Mouse (Mus musculus) heart, embryonic 12.5 days (tissue): ENCODE measurements around the gene Usp4. TPM values are rescaled to one million over a fixed set of nuclear protein-coding genes. Genes with fewer than 3 reads are reported as not detected.
A peak's percentile ranks its signal among the peaks of the same experiment; 100 is the strongest.

ENCODE experiments used
- ATAC-seq: fragments of 200-750 bp; cut with Nextera tagmentation; 2 replicates; pipeline ENCODE4 v1.8.0; 2017; ENCODE audit warnings: moderate TSS enrichment, moderate library complexity; ENCODE audit not compliant: insufficient number of reproducible peaks, low FRiP score
- H3K27ac ChIP-seq: fragments of 300-500 bp; sonication (generic); 2 replicates; pipeline ENCODE4 v1.5.1; 2016; ENCODE audit warnings: mild to moderate bottlenecking, moderate library complexity; ENCODE audit not compliant: poor library complexity, severe bottlenecking
- H3K27me3 ChIP-seq: fragments of 300-500 bp; sonication (generic); replicated peaks from 2 replicates; pipeline ENCODE4 v1.6.1; 2016; ENCODE audit warnings: mild to moderate bottlenecking, moderate library complexity
- H3K36me3 ChIP-seq: fragments of 300-500 bp; sonication (generic); 2 replicates; pipeline ENCODE4 v1.6.1; 2016; ENCODE audit warnings: mild to moderate bottlenecking, moderate library complexity
- H3K4me1 ChIP-seq: fragments of 300-500 bp; sonication (generic); replicated peaks from 2 replicates; pipeline ENCODE4 v1.6.1; 2016; ENCODE audit warnings: mild to moderate bottlenecking
- H3K4me2 ChIP-seq: fragments of 300-500 bp; sonication (generic); 2 replicates; pipeline ENCODE4 v1.6.1; 2016; ENCODE audit warnings: mild to moderate bottlenecking, moderate library complexity
- H3K4me3 ChIP-seq: fragments of 300-500 bp; sonication (generic); 2 replicates; pipeline ENCODE4 v1.5.1; 2016; ENCODE audit warnings: mild to moderate bottlenecking
- H3K9ac ChIP-seq: fragments of 300-500 bp; sonication (generic); 2 replicates; pipeline ENCODE4 v1.6.1; 2016; ENCODE audit warnings: mild to moderate bottlenecking, moderate library complexity
- H3K9me3 ChIP-seq: fragments of 300-500 bp; sonication (generic); replicated peaks from 2 replicates; pipeline ENCODE4 v1.6.1; 2016; ENCODE audit warnings: mild to moderate bottlenecking, moderate library complexity
- WGBS: fragments of 180-500 bp; shearing (Covaris S2); methylation state at CpG from one replicate; pipeline ENCODE4 v1.1.7; 2016; 5-methylcytosine and 5-hydroxymethylcytosine counted together
- polyA plus RNA-seq: library from polyadenylated mRNA; unstranded; fragments of >200 nt; fragmentation: Nextera tagmentation; extraction: Ambion mirVana; gene quantifications from 2 replicates; pipeline ENCODE4 v1.2.1, GENCODE M21; 2016

Gene Usp4
- 93.2 and 98.3 TPM in 2 replicates for polyA plus RNA-seq

GRCm38 (mm10) chr9:108347540-108348289 lies at the start of gene Usp4:
Gene Usp4 (plus strand): TSS chr9:108347853.
- ATAC-seq, result peak; percentile 96
- H3K4me2 ChIP-seq, result peak within 1 kb of the TSS; percentile 91
- WGBS, result under 1% methylated on average over 74 of the region's 75 CpGs
- H3K4me1 ChIP-seq, result peaks cover 21% of the 10 kb centered on the region
- peaks cover 32% of the 10 kb centered on the region for H3K36me3 ChIP-seq
- no peaks in the 10 kb centered on the region for H3K27me3 ChIP-seq
- peak within 1 kb of the TSS; percentile 94 for H3K27ac ChIP-seq
- peak within 1 kb of the TSS; percentile 87 for H3K9ac ChIP-seq
- H3K4me3 ChIP-seq, result peak within 1 kb of the TSS; percentile 78
- H3K9me3 ChIP-seq, result no peaks in the 10 kb centered on the region

DNA sequence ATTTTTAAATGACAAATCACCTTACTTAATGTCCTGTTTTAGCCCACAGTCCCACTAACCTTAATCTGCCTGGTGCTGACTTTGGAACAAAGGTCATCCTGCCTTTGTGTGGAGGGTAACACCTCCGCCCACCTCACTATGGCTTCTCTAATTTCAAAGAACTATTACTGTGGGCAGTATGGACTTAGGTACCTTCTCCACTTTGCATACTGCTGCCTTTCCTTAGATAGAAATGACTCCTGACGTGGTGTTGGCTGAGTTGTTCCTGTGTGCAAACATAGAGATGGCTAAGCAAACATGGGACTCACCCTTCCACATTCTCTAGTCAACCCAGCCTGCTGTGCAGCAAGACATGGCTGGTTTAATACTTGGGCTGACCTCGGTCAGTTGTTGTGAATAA lies 45.8 kb upstream of the Usp4 start:
- Histone ChIP-seq H3K4me1 (peaks cover 22% of the 10 kb centered on the region), H3K4me3 (no peak overlapping the region), H3K27ac (no peak overlapping the region), H3K36me3 (peaks cover 42% of the 10 kb centered on the region), H3K9ac (no peak overlapping the region), H3K9me3 (no peaks in the 10 kb centered on the region), H3K4me2 (no peak overlapping the region), H3K27me3 (no peaks in the 10 kb centered on the region)
- WGBS, result 74% methylated on average over 3 of the region's 3 CpGs
- ATAC-seq, result no peak

GRCm38 (mm10) chr9:108304716-108305115 lies 42.9 kb upstream of the Usp4 start:
- Histone ChIP-seq H3K27ac (peak overlapping the region; percentile 100), H3K9ac (peak overlapping the region; percentile 75), H3K27me3 (no peaks in the 10 kb centered on the region), H3K36me3 (peaks cover 37% of the 10 kb centered on the region), H3K4me1 (peaks cover 26% of the 10 kb centered on the region), H3K4me2 (peak overlapping the region; percentile 81), H3K9me3 (no peaks in the 10 kb centered on the region), H3K4me3 (peak overlapping the region; percentile 82)
- WGBS, result 25% methylated on average over 4 of the region's 4 CpGs
- ATAC-seq, result no peak

DNA sequence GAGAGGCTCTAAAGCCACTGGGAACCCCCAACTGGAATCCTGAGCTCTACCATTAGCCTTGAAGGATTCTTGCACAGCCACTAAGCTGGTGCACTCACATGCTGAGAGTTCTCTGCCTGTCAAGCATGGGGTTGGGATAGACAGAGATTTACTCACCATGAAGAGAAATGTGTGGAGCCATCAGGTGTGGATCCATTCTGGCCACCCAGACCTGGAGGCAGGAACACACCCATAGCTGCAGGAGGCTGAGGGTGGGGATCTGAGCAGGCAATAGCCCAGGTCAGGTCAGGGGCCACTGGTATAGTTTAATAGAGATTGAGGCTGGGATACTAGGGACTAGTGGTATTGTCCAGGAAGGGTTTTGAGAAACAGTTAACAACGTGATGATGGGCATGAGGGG lies 42.5 kb upstream of the Usp4 start:
- no peaks in the 10 kb centered on the region for H3K27me3 ChIP-seq
- H3K36me3 ChIP-seq, result peaks cover 37% of the 10 kb centered on the region
- H3K9ac ChIP-seq, result peak overlapping the region; percentile 75
- H3K4me2 ChIP-seq, result peak overlapping the region; percentile 81
- H3K4me1 ChIP-seq, result peaks cover 30% of the 10 kb centered on the region
- peak overlapping the region; percentile 82 for H3K4me3 ChIP-seq
- 0% methylated on average over 1 of the region's 1 CpGs for WGBS
- no peak for ATAC-seq
- no peaks in the 10 kb centered on the region for H3K9me3 ChIP-seq
- peak overlapping the region; percentile 100 for H3K27ac ChIP-seq

- peak within 1 kb of the TSS; percentile 81 for H3K4me2 ChIP-seq
- under 1% methylated on average over 74 of the region's 81 CpGs for WGBS
- no peaks in the 10 kb centered on the region for H3K9me3 ChIP-seq
- H3K27ac ChIP-seq, result peak within 1 kb of the TSS; percentile 100
- peak; percentile 95 for ATAC-seq
- H3K4me1 ChIP-seq, result peaks cover 34% of the 10 kb centered on the region
- H3K36me3 ChIP-seq, result peaks cover 31% of the 10 kb centered on the region
- H3K27me3 ChIP-seq, result no peaks in the 10 kb centered on the region
- peak within 1 kb of the TSS; percentile 82 for H3K4me3 ChIP-seq
- peak within 1 kb of the TSS; percentile 97 for H3K9ac ChIP-seq
Observed at GRCm38 (mm10) chr9:108305629-108306520, 41.8 kb upstream of the Usp4 start, which contains the start of the genes Rhoa and Tcta. Gene Rhoa (plus strand): TSS chr9:108306129. Gene Tcta (minus strand): TSS chr9:108306160.

- peak overlapping the region; percentile 100 for H3K27ac ChIP-seq
- under 1% methylated on average over 51 of the region's 51 CpGs for WGBS
- peaks cover 26% of the 10 kb centered on the region for H3K36me3 ChIP-seq
- peak overlapping the region; percentile 42 for H3K4me2 ChIP-seq
- H3K27me3 ChIP-seq, result no peaks in the 10 kb centered on the region
- ATAC-seq, result peak; percentile 86
- H3K9ac ChIP-seq, result peak overlapping the region; percentile 97
- peak overlapping the region; percentile 82 for H3K4me3 ChIP-seq
- H3K9me3 ChIP-seq, result no peaks in the 10 kb centered on the region
- H3K4me1 ChIP-seq, result peaks cover 39% of the 10 kb centered on the region
Observed at GRCm38 (mm10) chr9:108306571-108306980, 41.1 kb upstream of the Usp4 start.

DNA sequence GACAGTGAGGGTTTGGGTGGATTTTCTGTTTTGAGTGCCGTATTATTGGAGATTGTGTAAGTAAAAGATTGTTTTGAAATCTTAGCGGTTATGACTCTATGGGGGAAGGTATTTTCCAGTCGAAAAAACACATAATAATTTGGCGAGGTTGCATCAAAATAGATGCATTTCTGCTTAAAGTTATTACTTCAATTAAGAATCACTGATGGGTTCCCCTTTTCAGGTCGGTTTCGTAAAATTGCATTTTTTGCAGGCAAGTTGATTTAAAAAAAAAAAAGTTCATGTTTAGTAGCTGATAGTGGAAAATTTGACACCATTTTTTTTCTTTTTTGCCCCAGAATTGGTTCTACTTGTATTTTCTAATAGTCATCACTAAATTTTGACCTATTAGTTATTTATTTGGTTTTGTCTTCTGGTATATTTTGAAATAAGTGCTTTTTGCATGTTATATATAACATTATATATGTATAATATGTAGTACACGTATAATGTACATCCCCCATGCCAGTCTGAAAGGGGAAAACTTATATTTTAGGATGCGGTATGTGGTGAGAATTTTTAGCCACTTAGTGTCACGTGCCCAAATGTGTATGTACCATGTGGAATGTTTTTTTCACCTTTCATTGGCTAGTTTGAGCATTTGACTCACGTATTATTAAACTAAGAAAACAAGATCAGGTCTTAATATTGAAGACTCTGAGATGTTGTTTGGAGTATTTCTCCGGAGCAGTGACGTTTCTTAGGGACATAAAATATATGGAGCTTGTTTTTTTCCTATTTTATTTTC lies 40.4 kb upstream of the Usp4 start:
- H3K4me1 ChIP-seq, result peaks cover 42% of the 10 kb centered on the region
- no peaks in the 10 kb centered on the region for H3K27me3 ChIP-seq
- peak overlapping the region; percentile 100 for H3K27ac ChIP-seq
- peak overlapping the region; percentile 82 for H3K4me3 ChIP-seq
- peak overlapping the region; percentile 81 for H3K4me2 ChIP-seq
- peak overlapping the region; percentile 97 for H3K9ac ChIP-seq
- ATAC-seq, result no peak
- WGBS, result 11% methylated on average over 12 of the region's 12 CpGs
- H3K36me3 ChIP-seq, result peaks cover 21% of the 10 kb centered on the region
- H3K9me3 ChIP-seq, result no peaks in the 10 kb centered on the region

GRCm38 (mm10) chr9:108308141-108308540 lies 39.5 kb upstream of the Usp4 start:
- Histone ChIP-seq H3K27ac (0 out of 2 replicates have a peak overlapping the region, but pooled peaks have one; percentile 39), H3K9ac (peak overlapping the region; percentile 69), H3K4me3 (peak overlapping the region; percentile 82), H3K4me1 (peaks cover 42% of the 10 kb centered on the region), H3K27me3 (no peaks in the 10 kb centered on the region), H3K36me3 (peaks cover 12% of the 10 kb centered on the region), H3K9me3 (no peaks in the 10 kb centered on the region), H3K4me2 (peak overlapping the region; percentile 81)
- ATAC-seq, result no peak
- 12% methylated on average over 2 of the region's 2 CpGs for WGBS

DNA sequence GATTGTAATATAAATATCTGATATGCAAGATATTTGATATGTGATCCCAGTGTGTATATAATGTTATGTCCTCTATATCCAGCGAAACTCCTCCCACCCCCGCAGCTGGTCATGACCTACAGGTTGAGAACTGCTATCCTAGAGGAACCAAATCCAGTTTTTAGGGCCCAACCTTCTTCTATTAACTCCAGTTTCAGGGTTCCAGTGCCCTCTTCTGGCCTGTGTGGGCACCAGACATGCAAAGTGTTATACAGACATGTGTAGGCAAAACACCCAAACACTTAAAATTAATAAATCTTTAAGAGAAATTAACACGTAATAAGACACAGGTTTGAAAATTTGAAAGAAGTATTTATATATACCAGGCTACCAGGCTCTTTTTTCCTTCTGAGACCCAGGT lies 30.1 kb upstream of the Usp4 start:
- Histone ChIP-seq H3K27ac (no peak overlapping the region), H3K36me3 (peaks cover 46% of the 10 kb centered on the region), H3K4me1 (no peaks in the 10 kb centered on the region), H3K9me3 (no peaks in the 10 kb centered on the region), H3K27me3 (no peaks in the 10 kb centered on the region), H3K4me2 (no peak overlapping the region), H3K9ac (no peak overlapping the region), H3K4me3 (no peak overlapping the region)
- WGBS, result 94% methylated on average over 3 of the region's 3 CpGs
- ATAC-seq, result no peak

DNA sequence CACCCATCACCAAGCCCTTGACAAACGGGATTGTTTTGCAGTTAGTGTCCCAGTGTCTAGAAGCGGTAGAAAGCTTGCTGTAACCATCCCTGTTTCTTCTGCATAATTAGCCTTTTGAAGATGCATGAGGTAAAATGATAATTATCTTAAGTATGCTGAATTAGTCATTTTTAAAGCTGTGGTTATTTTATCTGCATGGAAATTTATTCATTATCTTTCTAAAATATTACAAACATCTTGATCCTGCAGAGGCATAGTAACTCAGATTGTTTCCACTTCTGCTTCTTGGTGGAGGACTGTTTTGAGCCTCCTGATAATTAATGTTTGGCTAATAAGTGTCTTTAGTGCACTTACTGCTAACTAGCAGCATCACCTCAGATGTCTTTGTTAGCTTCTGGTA lies 29.2 kb upstream of the Usp4 start:
- Histone ChIP-seq H3K4me2 (no peak overlapping the region), H3K27ac (no peak overlapping the region), H3K4me1 (no peaks in the 10 kb centered on the region), H3K27me3 (no peaks in the 10 kb centered on the region), H3K36me3 (peaks cover 47% of the 10 kb centered on the region), H3K4me3 (no peak overlapping the region), H3K9ac (no peak overlapping the region), H3K9me3 (no peaks in the 10 kb centered on the region)
- 84% methylated on average over 2 of the region's 2 CpGs for WGBS
- ATAC-seq, result no peak
